Mouse (Mus musculus) adrenal gland, adult 8-10 months (tissue): Measurements from ENCODE around the gene Gm21094. TPM values are rescaled to one million over a fixed set of nuclear protein-coding genes. Genes with fewer than 3 reads are reported as not detected.
"Not testable (repeated sequence)": the region's sequence is repeated elsewhere in the genome, so short reads cannot be mapped to it uniquely, and the experiment has no call there.

Source experiments
- DNase-seq: peaks from one replicate; pipeline ENCODE4 v3.0.0; 2022
- total RNA-seq, 4 experiments: library from RNA; stranded (reverse); gene quantifications; 2 replicates each; pipeline ENCODE4 v1.2.4; 2022

The Gm21094 gene
- total RNA-seq = not detected

DNA sequence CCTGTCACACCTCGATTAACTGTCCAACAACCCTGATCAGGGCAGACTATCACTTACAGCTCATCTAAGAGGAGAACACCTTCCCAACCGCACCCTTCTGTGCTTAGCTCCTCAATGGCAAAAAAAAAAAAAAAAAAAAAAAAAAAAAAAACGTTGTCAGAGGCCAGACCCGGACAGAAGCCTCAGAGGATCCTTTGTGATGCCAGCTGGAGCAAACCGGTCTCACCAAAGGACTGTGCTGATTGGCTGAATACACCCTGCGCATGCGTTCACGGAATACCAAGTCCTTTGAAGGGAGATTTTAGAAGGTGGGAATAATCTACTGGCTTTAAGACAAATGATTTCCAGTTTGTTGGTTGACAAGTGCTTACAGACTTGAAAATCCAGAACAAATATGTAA is at the start of gene Gm21094:
Gm21094 (minus strand) TSS at position 101 of the 400 bp plus-strand sequence.
- DNase-seq = not testable (repeated sequence)
